Comparison of ENCODE assay signal across 8 mouse cellular contexts in genomic region chr7:127513781-127514180, GRCm38 (mm10). TPM values are rescaled to one million over a fixed set of nuclear protein-coding genes. Genes with fewer than 3 reads are reported as not detected.
DNase-seq lines count a peak whose midpoint lies in the region; ATAC-seq lines count a peak whose summit lies in the region.

No protein-coding gene starts in this region.

- H3K36me3 ChIP-seq in kidney, embryonic 14.5 days (ENCODE audit: control insufficient read depth, insufficient read depth, low read length) = peaks cover 41% of the 10 kb centered on the region
- H3K36me3 ChIP-seq in embryonic facial prominence, embryonic 12.5 days = peaks cover 33% of the 10 kb centered on the region
- H3K36me3 ChIP-seq in intestine, embryonic 16.5 days (ENCODE audit: control insufficient read depth, insufficient read depth, low read length) = peaks cover 6% of the 10 kb centered on the region; the same call in 1 of the 2 replicates
- peaks cover 31% of the 10 kb centered on the region for H3K36me3 ChIP-seq in neural tube, embryonic 12.5 days

- no peaks in the 10 kb centered on the region for H3K27me3 ChIP-seq in kidney, embryonic 14.5 days (ENCODE audit: control insufficient read depth, insufficient read depth, low read length)
- H3K27me3 ChIP-seq in embryonic facial prominence, embryonic 12.5 days = no peaks in the 10 kb centered on the region
- H3K27me3 ChIP-seq in intestine, embryonic 16.5 days (replicated peaks; ENCODE audit: control insufficient read depth, insufficient read depth, low read length) = no peaks in the 10 kb centered on the region
- no peaks in the 10 kb centered on the region for H3K27me3 ChIP-seq in neural tube, embryonic 12.5 days (replicated peaks)

- H3K27ac ChIP-seq in kidney, embryonic 14.5 days (ENCODE audit: low read depth, low read length) = no peak overlapping the region
- H3K27ac ChIP-seq in embryonic facial prominence, embryonic 12.5 days = 0 out of 2 replicates have a peak overlapping the region, but pooled peaks have one; percentile 95
- H3K27ac ChIP-seq in intestine, embryonic 16.5 days (ENCODE audit: low read length) = peak overlapping the region; percentile 98; the same call in 1 of the 2 replicates
- no peak overlapping the region for H3K27ac ChIP-seq in neural tube, embryonic 12.5 days

- peak overlapping the region; percentile 40 for H3K4me2 ChIP-seq in kidney, embryonic 14.5 days (replicated peaks; ENCODE audit: low read depth, low read length)
- peak overlapping the region; percentile 60 for H3K4me2 ChIP-seq in embryonic facial prominence, embryonic 12.5 days (replicated peaks)
- peak overlapping the region; percentile 60 for H3K4me2 ChIP-seq in intestine, embryonic 16.5 days (ENCODE audit: low read depth, low read length)
- H3K4me2 ChIP-seq in neural tube, embryonic 12.5 days (replicated peaks) = peak overlapping the region; percentile 72

- no peaks in the 10 kb centered on the region for H3K9me3 ChIP-seq in kidney, embryonic 14.5 days (ENCODE audit: control insufficient read depth, low read length)
- H3K9me3 ChIP-seq in embryonic facial prominence, embryonic 12.5 days = no peaks in the 10 kb centered on the region
- H3K9me3 ChIP-seq in intestine, embryonic 16.5 days (ENCODE audit: control insufficient read depth, low read length) = no peaks in the 10 kb centered on the region
- H3K9me3 ChIP-seq in neural tube, embryonic 12.5 days = no peaks in the 10 kb centered on the region

- DNase-seq in kidney, postnatal 14 days = no peak
- no peak for DNase-seq in embryo, embryonic 10.5 days (ENCODE audit: low spot score)
- DNase-seq in right cerebral cortex, postnatal 14 days = no peak
- no peak for DNase-seq in left cerebral cortex, postnatal 14 days (ENCODE audit: low spot score in 2 of 2)

- intact Hi-C loops in left cerebral cortex, postnatal 14 days (cut with DNase I) = no loop called here

- peak overlapping the region; percentile 19; the same call in 1 of the 2 replicates for H3K9ac ChIP-seq in kidney, embryonic 14.5 days (ENCODE audit: low read depth, low read length)
- no peak overlapping the region for H3K9ac ChIP-seq in embryonic facial prominence, embryonic 12.5 days
- peak overlapping the region; percentile 43; the same call in 1 of the 2 replicates for H3K9ac ChIP-seq in intestine, embryonic 16.5 days (ENCODE audit: low read depth, low read length)
- H3K9ac ChIP-seq in neural tube, embryonic 12.5 days = peak overlapping the region; percentile 33; the same call in 1 of the 2 replicates

- ATAC-seq in kidney, embryonic 14.5 days (ENCODE audit: low FRiP score, low TSS enrichment) = no peak
- no peak for ATAC-seq in embryonic facial prominence, embryonic 12.5 days (ENCODE audit: insufficient number of reproducible peaks, insufficient read depth, low FRiP score, low TSS enrichment)
- no peak for ATAC-seq in intestine, embryonic 16.5 days
- ATAC-seq in neural tube, embryonic 12.5 days (ENCODE audit: low FRiP score, low read depth) = no peak

- peaks cover 10% of the 10 kb centered on the region for H3K4me1 ChIP-seq in kidney, embryonic 14.5 days (ENCODE audit: control insufficient read depth, insufficient read depth, low read length)
- peaks cover 16% of the 10 kb centered on the region for H3K4me1 ChIP-seq in embryonic facial prominence, embryonic 12.5 days
- H3K4me1 ChIP-seq in intestine, embryonic 16.5 days (ENCODE audit: control insufficient read depth, insufficient read depth, low read length) = peaks cover 9% of the 10 kb centered on the region
- H3K4me1 ChIP-seq in neural tube, embryonic 12.5 days = peaks cover 18% of the 10 kb centered on the region

- H3K4me3 ChIP-seq in kidney, embryonic 14.5 days (ENCODE audit: low read length) = peak overlapping the region; percentile 92
- H3K4me3 ChIP-seq in embryonic facial prominence, embryonic 12.5 days = peak overlapping the region; percentile 66
- peak overlapping the region; percentile 80 for H3K4me3 ChIP-seq in intestine, embryonic 16.5 days (ENCODE audit: low read length)
- H3K4me3 ChIP-seq in neural tube, embryonic 12.5 days = peak overlapping the region; percentile 76; the same call in 1 of the 2 replicates

- 65% methylated on average over 3 of the region's 3 CpGs for WGBS in kidney, embryonic 14.5 days
- WGBS in embryonic facial prominence, embryonic 12.5 days = 78% methylated on average over 3 of the region's 3 CpGs
- 56% methylated on average over 3 of the region's 3 CpGs for WGBS in intestine, embryonic 16.5 days
- 88% methylated on average over 3 of the region's 3 CpGs for WGBS in neural tube, embryonic 12.5 days

RNA-seq across cellular contexts. Expression of gene Srcap, which starts 2.0 kb away (rescaled TPM):
- polyA plus RNA-seq in kidney, embryonic 14.5 days (2014; fragmentation: Nextera tagmentation; extraction: Ambion mirVana) = 43.0 and 82.3 TPM in 2 replicates
- 88.0 and 88.4 TPM in 2 replicates for polyA plus RNA-seq in embryonic facial prominence, embryonic 12.5 days (2016; fragmentation: Nextera tagmentation; extraction: Ambion mirVana)
- 18.4 and 18.6 TPM in 2 replicates for polyA plus RNA-seq in intestine, embryonic 16.5 days (2015; fragmentation: Nextera tagmentation; extraction: Ambion mirVana)
- polyA plus RNA-seq in neural tube, embryonic 12.5 days (2016; fragmentation: Nextera tagmentation; extraction: Ambion mirVana) = 72.9 and 79.9 TPM in 2 replicates
- total RNA-seq in left cerebral cortex, postnatal 14 days (2021) = 100 to 1,000 TPM; 112 to 114 TPM

RNA-seq across cellular contexts. Expression of gene Gm42715, which starts 5.6 kb away (rescaled TPM):
- 25.1 and 25.4 TPM in 2 replicates for polyA plus RNA-seq in kidney, embryonic 14.5 days (2014; fragmentation: Nextera tagmentation; extraction: Ambion mirVana)
- 16.9 and 17.2 TPM in 2 replicates for polyA plus RNA-seq in embryonic facial prominence, embryonic 12.5 days (2016; fragmentation: Nextera tagmentation; extraction: Ambion mirVana)
- polyA plus RNA-seq in intestine, embryonic 16.5 days (2015; fragmentation: Nextera tagmentation; extraction: Ambion mirVana) = 10.8 and 11.3 TPM in 2 replicates
- polyA plus RNA-seq in neural tube, embryonic 12.5 days (2016; fragmentation: Nextera tagmentation; extraction: Ambion mirVana) = 14.3 and 15.0 TPM in 2 replicates
- total RNA-seq in left cerebral cortex, postnatal 14 days (2021) = 10 to 100 TPM in 1 of 2 experiments, 1 to 10 TPM in 1; 10.0 to 14.0 TPM

RNA-seq across cellular contexts. Expression of gene Fbrs, which starts 34.8 kb away (rescaled TPM):
- polyA plus RNA-seq in kidney, embryonic 14.5 days (2014; fragmentation: Nextera tagmentation; extraction: Ambion mirVana) = 16.1 and 16.7 TPM in 2 replicates
- polyA plus RNA-seq in embryonic facial prominence, embryonic 12.5 days (2016; fragmentation: Nextera tagmentation; extraction: Ambion mirVana) = 14.6 and 14.8 TPM in 2 replicates
- polyA plus RNA-seq in intestine, embryonic 16.5 days (2015; fragmentation: Nextera tagmentation; extraction: Ambion mirVana) = 8.0 and 8.9 TPM in 2 replicates
- 13.1 and 16.9 TPM in 2 replicates for polyA plus RNA-seq in neural tube, embryonic 12.5 days (2016; fragmentation: Nextera tagmentation; extraction: Ambion mirVana)
- 10 to 100 TPM; 52.9 to 66.0 TPM for total RNA-seq in left cerebral cortex, postnatal 14 days (2021)

RNA-seq across cellular contexts. Expression of gene Tmem265, which starts 47.4 kb away (rescaled TPM):
- polyA plus RNA-seq in kidney, embryonic 14.5 days (2014; fragmentation: Nextera tagmentation; extraction: Ambion mirVana) = 6.3 and 10.0 TPM in 2 replicates
- polyA plus RNA-seq in embryonic facial prominence, embryonic 12.5 days (2016; fragmentation: Nextera tagmentation; extraction: Ambion mirVana) = 4.8 and 5.7 TPM in 2 replicates
- 5.1 and 7.7 TPM in 2 replicates for polyA plus RNA-seq in intestine, embryonic 16.5 days (2015; fragmentation: Nextera tagmentation; extraction: Ambion mirVana)
- 4.1 and 6.1 TPM in 2 replicates for polyA plus RNA-seq in neural tube, embryonic 12.5 days (2016; fragmentation: Nextera tagmentation; extraction: Ambion mirVana)
- 1 to 10 TPM; 2.3 to 3.2 TPM for total RNA-seq in left cerebral cortex, postnatal 14 days (2021)

RNA-seq across cellular contexts. Expression of gene Prr14, which starts 54.4 kb away (rescaled TPM):
- 40.9 and 48.4 TPM in 2 replicates for polyA plus RNA-seq in kidney, embryonic 14.5 days (2014; fragmentation: Nextera tagmentation; extraction: Ambion mirVana)
- polyA plus RNA-seq in embryonic facial prominence, embryonic 12.5 days (2016; fragmentation: Nextera tagmentation; extraction: Ambion mirVana) = 47.5 and 48.7 TPM in 2 replicates
- 36.2 and 39.8 TPM in 2 replicates for polyA plus RNA-seq in intestine, embryonic 16.5 days (2015; fragmentation: Nextera tagmentation; extraction: Ambion mirVana)
- polyA plus RNA-seq in neural tube, embryonic 12.5 days (2016; fragmentation: Nextera tagmentation; extraction: Ambion mirVana) = 56.1 and 63.5 TPM in 2 replicates
- 10 to 100 TPM; 27.2 to 32.5 TPM for total RNA-seq in left cerebral cortex, postnatal 14 days (2021)

Comparison
In these comparisons a context has a peak if more than half of its experiments do, and no peak if none do; other contexts are left out.
1. H3K27ac ChIP-seq: peak in embryonic facial prominence, embryonic 12.5 days (single experiment) and intestine, embryonic 16.5 days (single experiment); none in kidney, embryonic 14.5 days (single experiment) and neural tube, embryonic 12.5 days (single experiment).
2. Peak in every context shown above with its lines, with median percentiles within 50 percentile points of each other: H3K4me2 ChIP-seq and H3K4me3 ChIP-seq.